Mouse (Mus musculus) layer of hippocampus, postnatal 25 days (tissue): ENCODE measurements around the gene Xiap. TPM values are rescaled to one million over a fixed set of nuclear protein-coding genes. Genes with fewer than 3 reads are reported as not detected.

ENCODE experiments used
- total RNA-seq, 2 experiments: library from RNA; stranded (reverse); gene quantifications; 2 replicates each; pipeline ENCODE4 v1.2.3; 2021

Xiap gene
- total RNA-seq, 2 experiments from 2014 or later = 51.0 to 55.6 TPM

Other genes starting within 250 kb of the Xiap start
- 10 to 100 TPM; 47.1 to 47.8 TPM for gene Thoc2, start 139.0 kb upstream of the Xiap start, total RNA-seq
- gene Stag2, start 89.6 kb downstream of the Xiap start, total RNA-seq = 10 to 100 TPM; 50.9 to 55.5 TPM